Mouse (Mus musculus): ENCODE data around the gene Ntn5. TPM values are rescaled to one million over a fixed set of nuclear protein-coding genes. Genes with fewer than 3 reads are reported as not detected.
A peak's percentile ranks its signal among the peaks of the same experiment; 100 is the strongest.

Ntn5 gene
- polyA plus RNA-seq, 1 experiment from 2014 or later: 3.4 TPM

DNA sequence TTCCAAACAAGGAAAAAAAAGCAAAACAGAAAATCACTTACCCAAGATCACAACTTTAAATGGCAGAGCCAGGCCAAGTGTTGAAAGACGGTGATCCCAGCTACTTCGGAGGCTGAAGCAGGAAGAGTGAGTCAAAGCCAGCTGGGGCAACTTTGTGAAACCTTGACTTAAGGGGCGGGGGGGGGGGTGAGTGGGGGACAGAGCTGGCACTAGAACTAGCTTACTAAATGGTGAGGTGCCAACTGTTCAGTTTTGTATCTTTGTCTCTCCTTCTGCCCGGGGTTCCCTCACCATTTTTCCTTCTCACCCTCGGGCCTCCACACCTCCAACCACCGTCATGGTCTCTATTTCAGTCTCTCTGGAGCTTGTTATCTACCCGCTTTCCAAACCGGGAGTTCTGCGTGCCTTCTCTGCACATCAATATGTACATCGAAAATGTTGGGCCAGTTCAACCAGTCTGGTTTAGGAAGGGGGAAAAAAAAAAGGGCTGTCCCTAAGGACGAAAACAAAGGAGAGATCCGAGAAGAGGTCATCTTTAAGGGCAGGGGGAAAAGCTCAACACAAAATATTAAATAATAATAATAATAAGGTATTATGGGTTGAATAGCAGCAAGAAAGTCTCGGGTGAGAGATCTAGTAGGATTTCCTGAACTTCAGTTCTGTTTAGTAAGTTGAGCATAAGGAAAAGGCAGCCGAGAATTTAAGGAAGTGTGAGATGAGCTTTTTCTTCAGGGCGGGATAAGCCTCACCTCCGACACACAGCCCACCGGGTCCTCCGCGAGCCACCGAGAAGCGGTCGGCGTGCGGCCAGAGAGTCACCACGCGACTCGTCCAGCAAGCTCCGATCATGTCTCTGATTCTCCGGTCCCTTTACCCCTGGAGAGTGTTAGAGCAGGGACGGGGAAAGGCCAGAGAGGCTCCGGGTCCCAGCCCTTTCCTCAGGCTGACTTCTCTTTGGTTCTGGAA lies 33.4 kb downstream of the Ntn5 start:
- Histone ChIP-seq H3K9me3 (ENCODE audit: control insufficient read depth, low read length) (no peaks in the 10 kb centered on the region), H3K27ac (replicated peaks; ENCODE audit: low read depth, low read length) (peak overlapping the region; percentile 91), H3K4me1 (ENCODE audit: control insufficient read depth, insufficient read depth, low read length) (peaks cover 21% of the 10 kb centered on the region), H3K9ac (ENCODE audit: low read depth, low read length) (peak overlapping the region; percentile 85), H3K4me2 (ENCODE audit: low read depth, low read length) (peak overlapping the region; percentile 71), H3K27me3 (replicated peaks; ENCODE audit: control insufficient read depth, insufficient read depth, low read length) (no peaks in the 10 kb centered on the region), H3K4me3 (ENCODE audit: low read depth, low read length) (peak overlapping the region; percentile 79), H3K36me3 (ENCODE audit: control insufficient read depth, insufficient read depth, low read length) (peaks cover 46% of the 10 kb centered on the region)
- peak; percentile 7; the same call in 1 of the 2 replicates for ATAC-seq (ENCODE audit: low read depth)
- DNase-seq (ENCODE audit: low spot score): no peak
- 8% methylated on average over 31 of the region's 31 CpGs for WGBS

DNA sequence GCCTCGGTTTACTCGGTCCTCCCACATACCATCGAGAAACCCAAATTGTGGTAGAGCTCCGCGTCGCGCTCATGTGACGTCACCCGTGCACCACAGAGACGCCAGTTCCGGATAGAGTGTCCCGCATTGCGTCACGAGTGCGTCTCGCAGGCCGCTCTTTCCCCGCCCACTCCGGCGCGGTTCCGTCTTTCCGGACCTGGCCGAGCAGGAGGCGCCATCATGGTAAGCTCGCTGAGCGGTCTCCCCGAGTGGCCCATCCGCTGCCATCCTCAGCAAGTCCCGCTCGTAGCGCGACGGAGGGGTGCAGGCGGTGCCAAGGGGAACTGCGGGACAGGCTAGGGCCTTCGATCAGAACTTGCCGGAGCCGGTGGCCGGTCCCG lies 34.1 kb downstream of the Ntn5 start, which contains the start of gene Sphk2:
TSS of gene Sphk2 (minus strand) at position 85 of the 380 bp plus-strand sequence.
- Histone ChIP-seq H3K9ac (ENCODE audit: low read depth, low read length) (peak within 1 kb of the TSS; percentile 99), H3K27ac (replicated peaks; ENCODE audit: low read depth, low read length) (peak within 1 kb of the TSS; percentile 91), H3K4me2 (ENCODE audit: low read depth, low read length) (peak within 1 kb of the TSS; percentile 77), H3K4me3 (ENCODE audit: low read depth, low read length) (peak within 1 kb of the TSS; percentile 79), H3K9me3 (ENCODE audit: control insufficient read depth, low read length) (no peaks in the 10 kb centered on the region), H3K27me3 (replicated peaks; ENCODE audit: control insufficient read depth, insufficient read depth, low read length) (no peaks in the 10 kb centered on the region), H3K4me1 (ENCODE audit: control insufficient read depth, insufficient read depth, low read length) (peaks cover 21% of the 10 kb centered on the region), H3K36me3 (ENCODE audit: control insufficient read depth, insufficient read depth, low read length) (peaks cover 46% of the 10 kb centered on the region)
- ATAC-seq (ENCODE audit: low read depth) (peak; percentile 74), DNase-seq (ENCODE audit: low spot score) (peak; percentile 99)
- 0% methylated on average over 23 of the region's 41 CpGs for WGBS

DNA sequence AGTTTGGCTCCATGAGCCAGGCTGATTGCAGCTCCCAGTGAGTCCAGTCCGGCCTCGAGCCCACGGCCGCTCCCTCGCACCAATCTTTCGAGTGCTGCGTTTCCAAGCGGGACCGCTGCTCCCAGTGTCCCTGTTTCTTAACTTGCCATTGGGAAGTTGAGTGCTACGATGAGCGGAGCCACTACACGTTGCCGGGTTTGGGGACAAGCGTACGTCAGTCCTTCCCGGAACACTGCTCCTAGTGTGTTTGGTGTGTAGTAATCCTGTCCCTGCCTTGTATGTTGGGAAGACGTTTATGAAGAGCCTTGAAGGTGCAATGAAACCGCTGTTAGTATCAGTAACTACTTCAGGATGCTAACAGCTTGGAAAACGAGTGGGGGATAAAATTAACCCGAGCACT lies 34.5 kb downstream of the Ntn5 start:
- WGBS: 0% methylated on average over 20 of the region's 20 CpGs
- H3K9me3 ChIP-seq (ENCODE audit: control insufficient read depth, low read length): no peaks in the 10 kb centered on the region
- H3K27ac ChIP-seq (replicated peaks; ENCODE audit: low read depth, low read length): peak overlapping the region; percentile 91
- peak overlapping the region; percentile 77 for H3K4me2 ChIP-seq (ENCODE audit: low read depth, low read length)
- DNase-seq (ENCODE audit: low spot score): no peak
- H3K4me3 ChIP-seq (ENCODE audit: low read depth, low read length): peak overlapping the region; percentile 79
- peak overlapping the region; percentile 99 for H3K9ac ChIP-seq (ENCODE audit: low read depth, low read length)
- H3K4me1 ChIP-seq (ENCODE audit: control insufficient read depth, insufficient read depth, low read length): peaks cover 21% of the 10 kb centered on the region
- peaks cover 46% of the 10 kb centered on the region for H3K36me3 ChIP-seq (ENCODE audit: control insufficient read depth, insufficient read depth, low read length)
- no peak for ATAC-seq (ENCODE audit: low read depth)
- H3K27me3 ChIP-seq (replicated peaks; ENCODE audit: control insufficient read depth, insufficient read depth, low read length): no peaks in the 10 kb centered on the region

DNA sequence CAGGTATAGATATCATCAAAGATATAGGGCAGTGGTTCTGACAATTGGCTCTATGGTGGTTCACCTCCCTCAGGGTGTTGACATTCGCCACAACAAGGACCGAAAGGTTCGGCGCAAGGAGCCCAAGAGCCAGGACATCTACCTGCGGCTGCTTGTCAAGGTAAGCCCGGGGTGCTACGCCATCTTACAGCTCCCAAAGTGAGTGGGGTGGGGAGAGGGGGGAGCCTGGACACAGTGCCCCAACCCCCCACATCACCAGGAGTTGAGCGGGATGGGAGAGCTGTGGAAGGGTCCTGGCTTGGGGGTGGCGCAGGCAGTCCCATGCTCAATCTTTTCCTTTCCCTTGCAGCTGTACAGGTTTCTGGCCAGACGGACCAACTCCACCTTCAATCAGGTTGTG lies 35.4 kb downstream of the Ntn5 start:
- Histone ChIP-seq H3K27ac (replicated peaks; ENCODE audit: low read depth, low read length) (no peak overlapping the region), H3K4me2 (ENCODE audit: low read depth, low read length) (peak overlapping the region; percentile 77), H3K27me3 (replicated peaks; ENCODE audit: control insufficient read depth, insufficient read depth, low read length) (no peaks in the 10 kb centered on the region), H3K9ac (ENCODE audit: low read depth, low read length) (peak overlapping the region; percentile 99), H3K4me3 (ENCODE audit: low read depth, low read length) (peak overlapping the region; percentile 79), H3K36me3 (ENCODE audit: control insufficient read depth, insufficient read depth, low read length) (peaks cover 50% of the 10 kb centered on the region), H3K9me3 (ENCODE audit: control insufficient read depth, low read length) (no peaks in the 10 kb centered on the region), H3K4me1 (ENCODE audit: control insufficient read depth, insufficient read depth, low read length) (peaks cover 21% of the 10 kb centered on the region)
- ATAC-seq (ENCODE audit: low read depth) (no peak), DNase-seq (ENCODE audit: low spot score) (no peak)
- 82% methylated on average over 9 of the region's 10 CpGs for WGBS

DNA sequence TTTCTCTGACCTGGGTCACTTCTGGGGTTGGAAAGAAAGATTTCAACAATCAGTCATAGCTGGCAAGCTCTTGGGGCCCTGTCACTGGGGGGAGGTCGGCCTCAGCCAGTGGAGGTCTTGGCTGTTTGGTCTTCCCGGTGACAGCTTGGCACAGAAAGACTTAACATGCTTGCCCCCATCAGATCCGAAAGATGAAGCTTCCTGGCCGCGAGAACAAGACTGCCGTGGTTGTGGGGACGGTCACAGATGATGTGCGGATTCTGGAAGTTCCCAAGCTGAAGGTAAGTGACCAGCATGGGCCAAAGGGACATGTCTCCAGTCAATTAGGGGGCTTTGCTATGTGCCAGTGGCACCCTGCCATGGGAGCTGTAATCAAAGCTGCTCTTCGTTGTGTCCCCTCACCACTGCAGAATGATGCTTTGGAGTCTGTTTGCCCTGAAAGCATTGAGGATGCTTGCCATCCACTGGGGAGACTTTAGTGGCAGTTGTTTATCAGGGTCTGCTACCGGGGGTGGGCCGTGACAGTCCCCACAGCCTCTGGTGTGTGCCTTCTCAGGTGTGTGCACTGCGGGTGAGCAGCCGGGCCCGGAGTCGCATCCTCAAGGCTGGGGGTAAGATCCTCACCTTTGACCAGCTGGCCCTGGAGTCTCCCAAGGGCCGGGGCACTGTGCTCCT lies 36.1 kb downstream of the Ntn5 start:
- no peak for DNase-seq (ENCODE audit: low spot score)
- Histone ChIP-seq H3K4me2 (ENCODE audit: low read depth, low read length) (peak overlapping the region; percentile 77), H3K4me3 (ENCODE audit: low read depth, low read length) (peak overlapping the region; percentile 79), H3K9ac (ENCODE audit: low read depth, low read length) (peak overlapping the region; percentile 99), H3K27ac (replicated peaks; ENCODE audit: low read depth, low read length) (no peak overlapping the region), H3K4me1 (ENCODE audit: control insufficient read depth, insufficient read depth, low read length) (peaks cover 17% of the 10 kb centered on the region), H3K9me3 (ENCODE audit: control insufficient read depth, low read length) (no peaks in the 10 kb centered on the region), H3K27me3 (replicated peaks; ENCODE audit: control insufficient read depth, insufficient read depth, low read length) (no peaks in the 10 kb centered on the region), H3K36me3 (ENCODE audit: control insufficient read depth, insufficient read depth, low read length) (peaks cover 56% of the 10 kb centered on the region)
- ATAC-seq (ENCODE audit: low read depth): no peak
- WGBS: 90% methylated on average over 15 of the region's 16 CpGs

DNA sequence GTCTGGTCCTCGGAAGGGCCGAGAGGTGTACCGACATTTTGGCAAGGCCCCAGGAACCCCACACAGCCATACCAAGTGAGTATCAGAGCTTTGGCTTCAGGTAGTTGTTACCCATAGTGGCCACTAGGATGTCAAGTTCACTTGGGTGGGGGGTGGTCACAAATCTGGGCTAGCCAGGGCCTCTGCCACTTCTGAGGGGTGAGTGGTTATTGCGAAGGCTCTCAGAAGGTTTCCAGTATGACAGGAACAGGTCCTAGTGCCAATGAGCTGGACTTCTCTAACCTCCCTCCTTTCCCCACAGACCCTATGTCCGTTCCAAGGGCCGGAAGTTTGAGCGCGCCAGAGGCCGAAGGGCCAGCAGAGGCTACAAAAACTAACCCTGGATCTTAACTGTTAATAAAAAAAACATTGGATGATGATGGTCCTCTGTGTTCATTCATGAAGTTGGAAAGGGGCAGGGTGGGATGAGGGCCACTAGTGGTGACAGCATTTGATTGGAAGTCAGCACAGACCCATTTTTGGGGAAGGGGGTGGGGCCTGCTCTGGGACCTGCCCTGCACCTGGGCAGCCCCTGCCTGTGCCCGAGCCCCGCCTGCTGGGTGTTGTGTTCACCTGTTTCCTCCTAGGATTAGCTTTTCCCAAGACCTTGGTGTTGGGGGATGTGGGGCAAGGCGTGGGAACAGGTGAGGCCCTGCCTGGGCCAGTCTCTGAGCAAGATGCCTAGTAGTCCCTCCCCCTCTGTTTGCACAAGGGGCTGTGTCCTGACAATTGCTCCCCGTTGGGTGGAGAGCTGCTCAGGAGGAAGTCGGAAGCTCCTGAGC lies 36.8 kb downstream of the Ntn5 start, which contains the start of gene Fam83e:
TSS of gene Fam83e (plus strand) at position 800 of the 821 bp plus-strand sequence.
- H3K9me3 ChIP-seq (ENCODE audit: control insufficient read depth, low read length): no peaks in the 10 kb centered on the region
- H3K4me1 ChIP-seq (ENCODE audit: control insufficient read depth, insufficient read depth, low read length): peaks cover 13% of the 10 kb centered on the region
- peak; percentile 32; the same call in 1 of the 2 replicates for ATAC-seq (ENCODE audit: low read depth)
- peak; percentile 51 for DNase-seq (ENCODE audit: low spot score)
- peaks cover 64% of the 10 kb centered on the region for H3K36me3 ChIP-seq (ENCODE audit: control insufficient read depth, insufficient read depth, low read length)
- H3K4me3 ChIP-seq (ENCODE audit: low read depth, low read length): no peak within 1 kb of the TSS
- H3K27me3 ChIP-seq (replicated peaks; ENCODE audit: control insufficient read depth, insufficient read depth, low read length): no peaks in the 10 kb centered on the region
- peak within 1 kb of the TSS; percentile 77; the same call in 1 of the 2 replicates for H3K4me2 ChIP-seq (ENCODE audit: low read depth, low read length)
- H3K9ac ChIP-seq (ENCODE audit: low read depth, low read length): peak within 1 kb of the TSS; percentile 19; the same call in 1 of the 2 replicates
- no peak within 1 kb of the TSS; the same call in 1 of the 2 replicates for H3K27ac ChIP-seq (replicated peaks; ENCODE audit: low read depth, low read length)
- 70% methylated on average over 11 of the region's 14 CpGs for WGBS

DNA sequence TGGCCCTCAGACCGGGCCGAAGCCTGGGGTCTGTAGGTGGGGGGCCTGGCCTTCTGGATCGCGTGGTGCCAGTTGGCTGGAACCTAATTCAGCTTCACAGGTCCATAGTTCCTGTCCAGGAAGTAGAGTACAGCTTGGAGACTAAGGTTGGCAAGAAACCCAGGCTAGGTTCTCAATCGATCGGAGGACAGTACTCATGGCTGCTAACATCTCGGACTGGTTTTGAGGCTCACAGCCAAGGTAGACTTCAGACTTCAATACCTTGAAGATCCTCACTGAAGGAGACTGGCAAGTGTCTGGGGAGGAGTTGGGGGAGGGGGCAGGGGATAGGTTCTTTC lies 37.4 kb downstream of the Ntn5 start:
- H3K4me1 ChIP-seq (ENCODE audit: control insufficient read depth, insufficient read depth, low read length): peaks cover 8% of the 10 kb centered on the region

More for the DNA sequence above, 37.4 kb downstream of the Ntn5 start:
- Histone ChIP-seq H3K27me3 (replicated peaks; ENCODE audit: control insufficient read depth, insufficient read depth, low read length) (no peaks in the 10 kb centered on the region), H3K9me3 (ENCODE audit: control insufficient read depth, low read length) (no peaks in the 10 kb centered on the region), H3K4me2 (ENCODE audit: low read depth, low read length) (no peak overlapping the region), H3K4me3 (ENCODE audit: low read depth, low read length) (no peak overlapping the region), H3K36me3 (ENCODE audit: control insufficient read depth, insufficient read depth, low read length) (peaks cover 70% of the 10 kb centered on the region), H3K27ac (replicated peaks; ENCODE audit: low read depth, low read length) (no peak overlapping the region; the same call in 1 of the 2 replicates), H3K9ac (ENCODE audit: low read depth, low read length) (no peak overlapping the region)
- ATAC-seq (ENCODE audit: low read depth) (no peak), DNase-seq (ENCODE audit: low spot score) (no peak)
- WGBS: 79% methylated on average over 7 of the region's 7 CpGs

Data from embryonic facial prominence, embryonic 14.5 days (tissue).